Mouse (Mus musculus) kidney, embryonic 16.5 days (tissue): ENCODE measurements around the gene Irgm2. TPM values are rescaled to one million over a fixed set of nuclear protein-coding genes. Genes with fewer than 3 reads are reported as not detected.

Experiments used
- polyA plus RNA-seq: library from polyadenylated mRNA; unstranded; fragments of >200 nt; fragmentation: Nextera tagmentation; extraction: Ambion mirVana; gene quantifications from 2 replicates; pipeline ENCODE4 v1.2.1, GENCODE M21; 2015

The Irgm2 gene
- polyA plus RNA-seq, 1 experiment from 2014 or later, result 2.7 TPM

Other genes with a start within 250 kb of the Irgm2 start
- 18.3 and 19.1 TPM in 2 replicates for gene Larp1, start 190.6 kb upstream of the Irgm2 start, polyA plus RNA-seq
- not detected in 2 replicates for gene Gm12248, start 106.5 kb upstream of the Irgm2 start, polyA plus RNA-seq
- 89.4 and 93.5 TPM in 2 replicates for gene Cnot8, start 95.5 kb upstream of the Irgm2 start, polyA plus RNA-seq
- gene Gemin5, start 31.1 kb upstream of the Irgm2 start, polyA plus RNA-seq, result 22.5 and 24.0 TPM in 2 replicates
- 132 and 138 TPM in 2 replicates for gene Mrpl22, start 28.0 kb upstream of the Irgm2 start, polyA plus RNA-seq
- 4.5 and 4.8 TPM in 2 replicates for gene Igtp, start 62 bp upstream of the Irgm2 start, polyA plus RNA-seq
- not detected in 2 replicates for gene 4930438A08Rik, start 75.2 kb downstream of the Irgm2 start, polyA plus RNA-seq
- 30.1 and 33.3 TPM in 2 replicates for gene Zfp692, start 107.5 kb downstream of the Irgm2 start, polyA plus RNA-seq
- 40.9 and 43.8 TPM in 2 replicates for gene Zfp672, start 130.7 kb downstream of the Irgm2 start, polyA plus RNA-seq
- 41.2 and 41.8 TPM in 2 replicates for gene Sh3bp5l, start 131.1 kb downstream of the Irgm2 start, polyA plus RNA-seq
- 0.21 and 0.27 TPM in 2 replicates for gene Lypd8, start 179.4 kb downstream of the Irgm2 start, polyA plus RNA-seq
- not detected in 2 replicates for gene 1810065E05Rik, start 221.5 kb downstream of the Irgm2 start, polyA plus RNA-seq
- gene Gm12253, start 232.9 kb downstream of the Irgm2 start, polyA plus RNA-seq, result not detected in 2 replicates